Mouse (Mus musculus) limb, embryonic 14.5 days (tissue): ENCODE results near the gene Ptch1. TPM values are rescaled to one million over a fixed set of nuclear protein-coding genes. Genes with fewer than 3 reads are reported as not detected.

Source experiments
- ATAC-seq: fragments of 200-750 bp; cut with Nextera tagmentation; 2 replicates; pipeline ENCODE4 v1.8.0; 2017; ENCODE audit warnings: low read depth, moderate number of reproducible peaks, moderate TSS enrichment; ENCODE audit not compliant: low FRiP score
- DNase-seq: peaks from one replicate; pipeline ENCODE4 v3.0.0-alpha.2; 2015; ENCODE audit warnings: low spot score
- H3K27ac ChIP-seq: fragments of 300-500 bp; sonication (generic); replicated peaks from 2 replicates; pipeline ENCODE4 v1.5.1; 2014; ENCODE audit warnings: low read depth, mild to moderate bottlenecking, low read length, moderate library complexity, mixed read lengths
- H3K27me3 ChIP-seq: fragments of 300-500 bp; sonication (generic); 2 replicates; pipeline ENCODE4 v1.6.1; 2014; ENCODE audit warnings: low read length, mixed read lengths; ENCODE audit not compliant: control insufficient read depth, insufficient read depth
- H3K36me3 ChIP-seq: fragments of 300-500 bp; sonication (generic); 2 replicates; pipeline ENCODE4 v1.6.1; 2014; ENCODE audit warnings: mild to moderate bottlenecking, low read length, moderate library complexity, mixed read lengths; ENCODE audit not compliant: control insufficient read depth, insufficient read depth
- H3K4me1 ChIP-seq: fragments of 300-500 bp; sonication (generic); 2 replicates; pipeline ENCODE4 v1.6.1; 2014; ENCODE audit warnings: antibody characterized with exemption, low read length, mixed read lengths; ENCODE audit not compliant: control insufficient read depth, insufficient read depth
- H3K4me2 ChIP-seq: fragments of 300-500 bp; sonication (generic); replicated peaks from 2 replicates; pipeline ENCODE4 v1.6.1; 2014; ENCODE audit warnings: low read depth, mild to moderate bottlenecking, low read length, moderate library complexity; ENCODE audit not compliant: severe bottlenecking
- H3K4me3 ChIP-seq: fragments of 300-500 bp; sonication (generic); replicated peaks from 2 replicates; pipeline ENCODE4 v1.5.1; 2014; ENCODE audit warnings: low read length
- H3K9ac ChIP-seq: fragments of 300-500 bp; sonication (generic); 2 replicates; pipeline ENCODE4 v1.6.1; 2014; ENCODE audit warnings: mild to moderate bottlenecking, low read depth, low read length, moderate library complexity; ENCODE audit not compliant: severe bottlenecking
- H3K9me3 ChIP-seq: fragments of 300-500 bp; sonication (generic); 2 replicates; pipeline ENCODE4 v1.6.1; 2016; ENCODE audit warnings: low read length; ENCODE audit not compliant: control insufficient read depth
- POLR2A ChIP-seq: fragments of 200-500 bp; IDR thresholded peaks from 2 replicates; pipeline ENCODE4 v1.8.0; 2012; ENCODE audit warnings: inconsistent platforms, mild to moderate bottlenecking, moderate library complexity, borderline replicate concordance; ENCODE audit not compliant: insufficient read depth, insufficient read length; ENCODE audit errors: extremely low read depth
- WGBS: fragments of 180-500 bp; shearing (Covaris S2); extraction: QIAGEN DNeasy Blood & Tissue Kit; methylation state at CpG from one replicate; pipeline ENCODE4 v1.1.7; 2014; 5-methylcytosine and 5-hydroxymethylcytosine counted together
- polyA plus RNA-seq, 2 experiments: library from polyadenylated mRNA; depleted of rRNA in 1 of 2; stranded (reverse) in 1 of 2; unstranded in 1 of 2; fragments of >200 nt; fragmentation: Nextera tagmentation in 1 of 2; extraction: Ambion mirVana in 1 of 2; gene quantifications; 2 replicates each; pipeline versions ENCODE4 v1.2.1 to v1.2.3; 2012 to 2014

Ptch1 gene
- polyA plus RNA-seq, 2 experiments = 31.0 to 45.9 TPM

DNA sequence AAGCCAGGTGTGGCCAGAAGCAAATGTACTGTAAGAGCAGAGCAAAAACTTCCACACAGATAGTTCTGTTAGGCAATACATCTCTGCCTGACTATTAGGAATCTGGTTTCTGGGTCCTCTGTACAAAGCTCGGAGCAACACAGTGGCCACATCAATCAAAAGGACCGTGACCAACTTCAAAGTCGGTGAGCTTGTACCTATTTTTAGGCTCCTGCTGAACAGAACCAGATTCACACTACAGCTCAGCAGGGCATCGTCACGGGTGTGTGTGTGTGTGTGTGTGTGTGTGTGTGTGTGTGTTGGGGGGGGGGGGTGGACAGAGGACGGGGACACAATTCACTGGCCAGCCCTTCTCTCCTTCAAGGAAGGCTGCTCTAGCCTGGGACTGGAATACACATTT is 61.0 kb downstream of the Ptch1 start:
- no peak overlapping the region for H3K9ac ChIP-seq
- TF ChIP-seq POLR2A = no peak
- ATAC-seq (no peak), DNase-seq (no peak)
- peaks cover 95% of the 10 kb centered on the region for H3K36me3 ChIP-seq
- H3K27ac ChIP-seq = no peak overlapping the region
- 39% methylated on average over 6 of the region's 6 CpGs for WGBS
- no peak overlapping the region for H3K4me2 ChIP-seq
- peaks cover 9% of the 10 kb centered on the region for H3K4me1 ChIP-seq
- H3K4me3 ChIP-seq = no peak overlapping the region
- H3K27me3 ChIP-seq = no peaks in the 10 kb centered on the region
- H3K9me3 ChIP-seq = no peaks in the 10 kb centered on the region

DNA sequence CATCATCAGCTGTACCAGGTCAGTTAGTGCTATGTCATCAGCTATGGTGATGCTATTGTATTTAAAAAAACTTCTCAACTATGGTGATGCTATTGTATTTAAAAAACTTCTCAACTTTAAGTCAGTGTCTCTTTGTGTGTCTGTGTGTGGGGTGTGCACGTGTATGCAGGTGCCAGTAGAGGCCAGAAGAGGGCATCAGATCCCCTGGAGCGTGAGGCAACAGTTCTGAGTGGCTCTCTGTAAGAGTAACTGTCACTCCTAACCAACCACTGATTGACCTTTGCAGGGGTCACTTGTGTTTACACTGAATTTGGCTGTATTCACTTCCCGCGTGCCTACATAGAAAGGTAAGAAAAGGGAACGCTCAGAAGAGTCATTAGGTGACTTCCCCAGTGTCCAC is 65.6 kb downstream of the Ptch1 start:
- no peak for DNase-seq
- no peaks in the 10 kb centered on the region for H3K9me3 ChIP-seq
- no peak overlapping the region for H3K4me2 ChIP-seq
- no peak overlapping the region for H3K4me3 ChIP-seq
- 92% methylated on average over 5 of the region's 5 CpGs for WGBS
- H3K36me3 ChIP-seq = peaks cover 53% of the 10 kb centered on the region
- no peaks in the 10 kb centered on the region for H3K4me1 ChIP-seq
- H3K27ac ChIP-seq = no peak overlapping the region
- ATAC-seq = no peak
- no peak overlapping the region for H3K9ac ChIP-seq
- H3K27me3 ChIP-seq = no peaks in the 10 kb centered on the region
- no peak for TF ChIP-seq POLR2A

DNA sequence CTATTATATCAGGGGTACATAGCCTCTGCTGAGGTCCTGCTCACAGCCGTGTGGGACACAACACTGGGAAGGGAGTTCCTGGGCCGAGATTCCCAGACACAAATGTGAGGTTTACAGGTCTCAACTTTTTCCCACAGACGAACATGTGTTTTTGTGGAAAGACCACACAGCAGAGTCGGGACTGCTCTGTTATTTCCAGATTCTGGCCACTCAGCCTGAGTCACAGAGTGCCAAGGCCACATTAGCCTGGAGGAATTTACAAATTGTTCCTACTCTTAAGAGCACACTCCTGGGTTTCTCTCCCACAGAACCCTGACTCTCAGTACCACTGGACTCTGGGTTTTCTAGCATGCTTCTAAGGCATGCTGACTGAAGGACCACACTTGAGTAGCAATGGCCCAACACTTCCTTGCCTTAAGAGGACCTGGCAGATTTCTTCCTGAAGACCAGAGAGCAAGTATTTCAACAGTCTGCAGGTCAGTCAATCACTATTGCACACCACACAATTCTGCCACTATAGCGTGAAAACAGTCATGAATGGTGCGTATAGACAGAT is 66.3 kb downstream of the Ptch1 start:
- Histone ChIP-seq H3K36me3 (peaks cover 46% of the 10 kb centered on the region), H3K4me1 (no peaks in the 10 kb centered on the region), H3K27me3 (no peaks in the 10 kb centered on the region), H3K4me3 (no peak overlapping the region), H3K9ac (no peak overlapping the region), H3K27ac (no peak overlapping the region), H3K4me2 (no peak overlapping the region), H3K9me3 (no peaks in the 10 kb centered on the region)
- DNase-seq = no peak
- no peak for TF ChIP-seq POLR2A
- ATAC-seq = no peak
- WGBS = 79% methylated on average over 6 of the region's 6 CpGs

DNA sequence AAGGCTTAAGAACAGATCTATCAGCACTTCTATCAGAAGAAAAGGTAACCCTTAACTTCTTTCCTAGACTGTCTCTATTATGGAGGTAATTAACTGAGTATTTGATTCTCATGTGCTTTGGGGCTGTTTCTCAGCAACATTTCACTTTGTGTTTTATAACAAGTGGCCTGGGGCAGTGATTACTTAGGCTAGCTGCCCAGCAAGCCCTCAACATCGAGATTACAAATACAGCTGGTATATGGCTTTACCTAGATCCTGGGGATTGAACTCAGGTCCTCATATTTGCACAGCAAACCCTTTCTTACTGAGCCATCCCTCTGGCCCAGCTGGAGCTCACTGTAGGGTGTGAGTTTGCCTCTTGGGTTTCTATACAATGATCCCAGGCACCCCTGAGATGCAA is 67.0 kb downstream of the Ptch1 start:
- WGBS = 31% methylated on average over 1 of the region's 1 CpGs

DNA sequence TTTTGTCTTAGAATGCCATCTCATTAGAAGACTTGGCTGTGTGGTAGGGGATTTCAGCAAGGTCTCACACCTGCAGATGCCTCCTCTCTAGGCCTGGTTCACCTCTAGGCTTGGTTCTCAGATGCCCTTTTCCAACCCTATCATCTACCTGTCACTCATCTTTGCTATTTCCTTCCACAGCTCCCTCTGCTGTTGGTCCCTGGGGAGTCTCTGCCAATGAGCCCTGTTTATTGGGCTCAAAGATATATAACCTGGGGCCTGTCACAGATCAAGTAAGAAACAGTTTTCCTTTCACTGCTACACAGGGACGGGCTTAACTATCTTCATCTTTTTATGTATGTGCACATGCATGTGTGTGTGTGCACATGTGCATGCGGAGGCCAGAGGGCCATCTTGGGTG is 71.0 kb downstream of the Ptch1 start:
- ATAC-seq = no peak
- 0 out of 2 replicates have a peak, but pooled peaks cover under 1% of the 10 kb centered on the region for H3K4me1 ChIP-seq
- no peak for TF ChIP-seq POLR2A
- no peak overlapping the region for H3K4me2 ChIP-seq
- no peak overlapping the region for H3K4me3 ChIP-seq
- 90% methylated on average over 2 of the region's 2 CpGs for WGBS
- DNase-seq = no peak
- H3K9ac ChIP-seq = no peak overlapping the region
- H3K27me3 ChIP-seq = no peaks in the 10 kb centered on the region
- H3K27ac ChIP-seq = no peak overlapping the region
- H3K9me3 ChIP-seq = no peaks in the 10 kb centered on the region
- H3K36me3 ChIP-seq = peaks cover 3% of the 10 kb centered on the region; the same call in 1 of the 2 replicates

More for the DNA sequence above, 67.0 kb downstream of the Ptch1 start:
- DNase-seq (no peak), ATAC-seq (no peak)
- Histone ChIP-seq H3K27me3 (no peaks in the 10 kb centered on the region), H3K4me1 (no peaks in the 10 kb centered on the region), H3K9me3 (no peaks in the 10 kb centered on the region), H3K4me3 (no peak overlapping the region), H3K27ac (no peak overlapping the region), H3K36me3 (peaks cover 38% of the 10 kb centered on the region), H3K9ac (no peak overlapping the region), H3K4me2 (no peak overlapping the region)
- no peak for TF ChIP-seq POLR2A

DNA sequence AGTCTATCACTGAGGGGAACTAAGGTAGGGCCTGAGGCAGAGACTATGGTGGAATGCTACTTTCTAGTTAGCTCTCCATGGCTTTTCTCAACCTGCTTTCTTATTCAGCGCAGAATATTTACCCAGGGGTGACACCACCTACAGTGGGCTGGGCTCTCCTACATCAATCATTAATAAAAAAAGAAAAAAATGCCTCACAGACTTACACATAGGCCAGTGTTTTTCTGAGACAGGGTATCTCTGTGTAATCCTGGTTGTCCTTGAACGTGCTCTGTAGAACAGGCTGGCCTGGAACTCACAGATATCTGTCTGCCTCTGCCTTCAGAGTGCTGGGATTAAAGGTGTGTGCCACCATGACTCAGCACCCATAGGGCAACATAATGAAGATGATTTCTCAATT is 73.9 kb downstream of the Ptch1 start:
- 92% methylated on average over 2 of the region's 2 CpGs for WGBS
- no peak for TF ChIP-seq POLR2A
- no peak for ATAC-seq

More for the DNA sequence above, 73.9 kb downstream of the Ptch1 start:
- H3K9ac ChIP-seq = no peak overlapping the region
- H3K4me1 ChIP-seq = peaks cover 8% of the 10 kb centered on the region
- no peak overlapping the region for H3K4me2 ChIP-seq
- DNase-seq = no peak
- H3K36me3 ChIP-seq = no peaks in the 10 kb centered on the region
- H3K9me3 ChIP-seq = no peaks in the 10 kb centered on the region
- H3K27me3 ChIP-seq = no peaks in the 10 kb centered on the region
- H3K27ac ChIP-seq = no peak overlapping the region
- H3K4me3 ChIP-seq = no peak overlapping the region
